Mouse (Mus musculus) B cell, adult 2 months (primary cell): ENCODE measurements around the gene Raf1.
A peak's percentile ranks its signal among the peaks of the same experiment; 100 is the strongest.

Experiments used
- DNase-seq, 2 experiments: peaks; one replicate each; pipeline ENCODE4 v3.0.0; 2022

Raf1 gene

DNA sequence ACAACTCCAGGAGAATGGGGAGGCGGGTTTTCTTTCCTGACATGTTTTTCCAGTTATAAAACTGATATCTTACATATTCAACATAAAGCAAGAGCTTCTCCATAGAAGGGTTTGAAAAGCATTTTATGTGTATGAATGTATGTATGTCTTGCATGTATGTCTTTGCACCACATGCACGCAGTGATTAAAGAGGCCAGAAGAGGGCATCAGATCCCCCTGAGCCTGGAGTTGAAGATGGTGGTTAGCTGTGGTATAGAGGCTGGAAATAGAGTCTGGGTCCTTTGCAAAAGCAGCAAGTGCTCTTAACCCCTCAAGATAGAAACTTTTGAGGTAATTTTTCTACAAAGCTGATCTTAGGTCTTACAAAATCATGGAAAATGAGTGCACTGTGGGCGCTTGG is 67.3 kb downstream of the Raf1 start:
- peak; percentile 36 to 44 for DNase-seq

DNA sequence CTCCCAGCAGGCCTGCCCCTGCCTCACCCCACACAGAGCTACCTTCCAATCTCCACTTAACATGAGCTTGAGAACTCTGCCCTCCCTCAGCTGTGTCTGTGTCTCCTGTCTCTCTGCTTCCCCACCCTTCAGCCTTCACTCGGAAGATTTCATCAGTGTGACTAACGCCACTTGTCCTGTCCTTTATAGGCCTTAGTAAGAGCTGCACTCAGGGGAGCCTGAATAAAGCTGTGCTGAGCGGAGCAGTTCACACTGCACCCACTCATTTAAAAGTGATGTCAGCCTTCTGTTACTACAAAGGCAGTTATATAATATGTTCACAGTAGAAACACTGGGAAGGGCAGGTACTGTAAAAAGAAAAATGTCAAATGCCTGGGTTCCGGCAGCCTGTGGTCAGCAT is 69.0 kb downstream of the Raf1 start:
- no peak for DNase-seq

DNA sequence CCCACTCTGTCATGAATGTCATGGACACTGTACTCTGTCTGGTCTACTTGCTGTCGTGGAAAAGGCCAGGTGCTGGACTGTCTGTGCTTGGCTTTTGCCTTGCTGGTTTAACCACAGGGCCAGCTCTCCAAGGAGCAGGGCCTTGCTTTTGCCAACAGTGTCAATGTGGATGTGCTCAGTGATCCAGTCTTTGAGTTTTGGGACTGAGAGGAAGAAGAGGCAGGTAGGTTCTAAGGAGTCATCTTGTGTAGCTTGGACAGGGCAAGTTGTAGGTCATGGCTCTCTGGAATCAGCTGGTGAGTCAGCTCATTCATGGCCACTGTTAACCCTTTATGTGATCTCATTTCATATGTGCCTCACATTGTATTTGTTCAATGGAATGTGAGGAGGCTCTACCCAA is 70.0 kb downstream of the Raf1 start:
- no peak for DNase-seq

- DNase-seq = peak; percentile 90
These were observed 74.5 kb downstream of the Raf1 start, which contains the start of gene Mkrn2 for GRCm38 (mm10) chr6:115601715-115602523. Gene Mkrn2 (plus strand): TSS chr6:115601902.

DNA sequence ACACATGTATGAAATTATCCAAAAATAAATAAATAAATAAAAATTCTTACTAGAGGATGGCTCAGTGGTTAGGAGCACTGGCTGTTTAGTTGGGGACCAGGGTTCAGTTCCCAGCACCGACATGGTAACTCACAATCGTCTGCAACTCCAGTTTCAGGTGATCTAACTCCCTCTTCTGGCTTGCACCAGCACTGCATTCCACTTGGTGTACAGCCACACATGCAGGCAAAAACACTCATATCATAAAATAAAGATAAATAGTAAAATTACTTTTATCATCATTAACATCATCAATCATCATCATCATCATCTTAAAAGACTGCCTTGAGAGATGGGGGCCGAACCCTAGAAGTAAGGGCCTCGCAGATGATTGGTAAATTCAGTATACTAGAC is 75.1 kb downstream of the Raf1 start:
- no peak for DNase-seq

GRCm38 (mm10) chr6:115595667-115596066 is 80.8 kb downstream of the Raf1 start:
- DNase-seq = no peak

GRCm38 (mm10) chr6:115594463-115594862 is 82.0 kb downstream of the Raf1 start:
- peak; percentile 26 to 36 for DNase-seq

GRCm38 (mm10) chr6:115593252-115593651 is 83.2 kb downstream of the Raf1 start:
- no peak for DNase-seq

DNA sequence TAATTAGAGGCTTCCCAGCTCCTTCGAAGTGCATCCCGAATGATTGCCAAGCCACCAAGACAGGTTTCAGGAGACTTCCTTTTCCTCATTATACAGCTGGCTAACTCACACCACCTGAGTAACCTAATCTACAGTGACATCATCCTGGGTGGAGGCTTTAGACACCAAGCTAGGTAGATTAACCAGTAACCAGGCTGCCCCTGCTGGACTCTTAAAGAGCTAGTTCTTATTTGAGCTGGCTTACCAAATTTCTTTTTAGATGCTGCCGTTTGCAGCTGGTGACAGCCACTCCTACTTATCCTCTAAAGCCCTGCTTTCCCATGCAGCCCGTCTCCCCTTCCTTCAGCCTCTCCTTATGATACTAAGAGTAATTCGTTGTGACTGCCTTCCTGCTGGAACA is 84.0 kb downstream of the Raf1 start, which contains the start of gene Mkrn2os:
Gene Mkrn2os (minus strand): TSS at position 119 of the 400 bp plus-strand sequence.
- DNase-seq = no peak

DNA sequence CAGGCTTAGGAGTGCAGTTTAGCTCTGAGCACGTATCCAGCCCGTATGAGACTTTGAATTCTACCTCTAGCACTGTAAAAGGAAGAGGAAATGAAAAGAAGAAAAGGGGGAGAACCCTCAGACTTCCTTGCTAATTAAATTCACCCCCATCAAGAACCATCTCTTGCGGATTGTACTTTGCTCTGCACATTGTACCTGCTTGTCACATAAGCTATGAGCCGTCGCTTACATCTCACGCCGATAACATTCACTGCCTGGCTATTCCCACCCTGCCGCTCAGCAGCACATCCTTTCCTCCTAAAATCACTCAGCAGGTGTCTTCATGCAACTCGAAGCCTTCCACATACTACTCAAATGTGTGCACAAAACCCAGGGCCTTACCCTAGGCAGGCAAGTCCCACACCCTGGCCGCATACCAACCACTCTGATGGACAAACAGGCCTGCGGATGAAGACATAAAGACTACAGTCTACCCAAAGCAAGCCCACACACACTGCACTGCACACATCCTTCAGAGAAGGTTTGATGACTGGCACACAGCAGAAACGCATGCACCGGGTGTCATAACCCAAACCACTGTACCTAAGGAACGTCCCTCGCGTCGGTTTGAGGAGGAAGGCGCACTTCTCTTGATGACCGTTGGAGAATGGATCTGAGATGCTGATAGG is 84.6 kb downstream of the Raf1 start:
- no peak for DNase-seq

- no peak for DNase-seq
These were observed 90.1 kb downstream of the Raf1 start for GRCm38 (mm10) chr6:115586321-115586720.

DNA sequence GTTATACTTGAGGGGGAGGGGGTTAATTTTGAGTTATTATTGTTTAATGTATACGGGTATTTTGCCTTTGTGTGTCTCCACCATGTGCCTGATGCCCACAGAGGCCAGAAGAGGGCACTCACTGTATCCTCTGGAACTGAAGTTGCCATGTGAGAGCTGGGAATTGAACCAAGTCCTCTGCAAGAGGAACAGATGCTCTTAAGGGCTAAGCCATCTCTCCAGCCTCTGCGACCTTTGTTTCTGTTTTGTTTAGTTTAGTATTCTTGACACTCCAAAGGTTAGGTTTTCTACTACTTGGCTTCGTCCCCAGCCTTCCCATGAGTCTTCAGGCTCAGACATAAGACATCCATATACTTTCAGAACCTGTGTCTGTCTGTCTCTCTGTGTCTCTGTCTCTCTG is 92.3 kb downstream of the Raf1 start:
- peak in 1 of 2 experiments; percentile 2 for DNase-seq

- peak in 1 of 2 experiments; percentile 42 for DNase-seq
These were observed 92.9 kb downstream of the Raf1 start for GRCm38 (mm10) chr6:115583430-115584125.

DNA sequence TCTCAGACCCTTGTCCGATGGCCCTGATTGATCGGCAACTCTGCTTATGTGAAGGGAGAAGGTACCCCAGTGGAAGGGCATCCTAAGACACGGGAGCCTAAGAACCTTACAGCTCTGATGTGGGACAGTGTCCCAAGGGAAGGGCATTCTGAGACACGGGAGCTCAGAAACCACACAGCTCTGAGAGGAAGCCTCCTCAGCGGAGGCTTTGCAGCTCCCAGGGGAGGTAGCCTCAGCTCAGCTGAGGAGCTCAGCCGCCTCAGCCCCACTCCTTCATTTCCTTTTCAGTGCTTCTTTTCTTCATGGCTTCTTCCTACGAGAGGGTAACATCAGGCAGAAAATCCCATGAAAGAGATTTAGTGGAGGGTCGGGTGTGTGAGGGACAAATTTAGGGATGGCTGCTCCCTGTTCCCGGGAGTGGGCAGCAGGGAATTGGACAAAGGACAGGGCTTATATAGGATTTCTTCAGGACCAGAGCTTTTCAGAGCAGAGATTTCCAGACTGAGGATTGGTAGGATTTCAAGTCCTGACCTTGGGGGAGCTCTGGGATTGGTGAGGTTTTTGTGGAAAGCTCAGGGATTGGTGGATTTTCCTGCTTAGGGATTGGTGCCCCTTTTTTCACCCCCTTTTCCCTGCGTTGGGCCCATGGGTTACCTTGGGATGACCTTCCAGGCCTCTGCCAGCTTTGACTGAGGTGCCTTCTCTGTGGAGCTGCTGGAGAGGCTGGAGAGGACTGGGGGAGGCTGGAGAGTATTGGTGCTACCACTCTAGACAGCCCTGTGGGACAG is 93.9 kb downstream of the Raf1 start:
- DNase-seq = peak; percentile 20 to 21

DNA sequence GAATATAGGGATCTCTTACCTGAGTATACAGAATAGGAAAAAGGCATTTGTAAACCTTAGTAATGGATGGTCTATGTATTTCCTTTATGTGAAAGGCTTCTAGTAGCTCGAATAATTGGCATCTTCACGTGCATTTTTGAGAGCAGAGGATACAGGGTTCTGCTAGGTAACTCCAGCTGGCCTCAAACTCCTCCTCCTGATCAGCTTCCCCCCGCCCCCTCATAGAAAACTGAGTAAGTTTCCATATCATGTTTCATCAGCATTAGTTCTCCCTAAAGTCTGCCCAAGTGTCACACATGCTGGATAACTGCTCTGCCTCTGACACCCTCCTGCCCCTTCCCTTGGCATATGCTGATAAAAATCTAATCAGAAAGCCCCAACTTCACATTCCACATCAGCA is 95.6 kb downstream of the Raf1 start:
- no peak for DNase-seq

DNA sequence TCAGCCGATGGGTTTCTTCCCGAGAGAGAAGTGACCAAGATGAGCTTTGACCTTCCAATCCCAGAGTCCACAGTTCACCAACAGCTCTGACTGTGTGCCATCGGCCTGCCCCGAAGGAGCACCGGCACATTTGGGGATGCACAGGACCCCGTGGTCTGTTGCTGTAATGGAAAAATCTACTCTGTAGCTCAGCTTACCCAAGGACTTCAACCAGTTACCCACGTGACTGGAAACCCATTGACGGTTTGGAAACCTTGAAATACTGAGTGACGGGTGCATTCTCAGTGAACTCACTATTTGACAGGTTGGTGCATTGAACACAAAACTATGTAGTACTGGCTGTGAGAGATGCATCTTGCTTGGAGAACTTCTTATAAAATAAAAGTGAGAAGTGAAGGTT is 98.5 kb downstream of the Raf1 start:
- no peak for DNase-seq

GRCm38 (mm10) chr6:115577407-115577806 is 99.0 kb downstream of the Raf1 start:
- no peak for DNase-seq

DNA sequence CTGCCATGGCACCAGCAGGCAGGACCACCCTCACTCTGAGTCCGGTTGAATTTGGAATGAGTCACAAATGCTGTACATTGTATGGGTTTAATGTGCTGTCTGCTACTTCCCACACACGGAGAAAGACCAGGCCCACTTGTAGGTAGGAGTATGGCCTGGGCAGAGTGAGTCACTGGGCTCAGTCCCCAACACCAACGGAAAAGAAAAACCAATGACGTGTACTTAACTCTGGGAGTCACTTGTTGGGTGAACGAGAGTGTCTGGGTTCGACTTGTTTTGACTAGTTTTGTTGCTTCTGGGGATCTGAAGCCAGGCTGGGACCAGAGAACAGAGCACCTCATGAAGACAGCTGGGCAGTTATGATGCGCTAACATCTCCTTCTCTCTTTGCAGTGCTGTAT is 102.3 kb downstream of the Raf1 start:
- DNase-seq = no peak
